Mouse (Mus musculus): ENCODE data around the gene H2-DMb1. TPM values are rescaled to one million over a fixed set of nuclear protein-coding genes. Genes with fewer than 3 reads are reported as not detected.
A peak's percentile ranks its signal among the peaks of the same experiment; 100 is the strongest.
"Not testable (repeated sequence)": the region's sequence is repeated elsewhere in the genome, so short reads cannot be mapped to it uniquely, and the experiment has no call there.

Gene H2-DMb1
- total RNA-seq, 1 experiment from 2014 or later = 3.6 TPM

DNA sequence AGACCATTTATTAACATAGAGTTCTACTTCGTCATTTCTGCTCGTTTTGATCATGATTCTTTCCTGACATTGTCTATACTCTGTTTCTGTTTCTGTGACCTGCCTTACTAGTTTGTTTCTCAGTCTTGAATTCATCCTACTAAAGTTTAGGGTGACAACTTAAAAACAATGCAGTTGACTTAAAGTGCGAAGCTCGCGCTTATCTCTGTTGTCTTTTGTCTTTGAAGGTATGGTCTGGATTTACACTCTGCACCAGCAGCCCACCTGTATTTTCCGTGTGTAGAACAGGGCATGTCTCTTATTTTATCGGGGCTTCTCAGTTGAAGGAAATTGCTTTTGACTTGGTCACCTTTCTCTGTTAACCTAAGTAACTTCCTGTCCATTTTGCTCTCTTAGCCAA lies 29.8 kb upstream of the H2-DMb1 start:
- no peak for DNase-seq

DNA sequence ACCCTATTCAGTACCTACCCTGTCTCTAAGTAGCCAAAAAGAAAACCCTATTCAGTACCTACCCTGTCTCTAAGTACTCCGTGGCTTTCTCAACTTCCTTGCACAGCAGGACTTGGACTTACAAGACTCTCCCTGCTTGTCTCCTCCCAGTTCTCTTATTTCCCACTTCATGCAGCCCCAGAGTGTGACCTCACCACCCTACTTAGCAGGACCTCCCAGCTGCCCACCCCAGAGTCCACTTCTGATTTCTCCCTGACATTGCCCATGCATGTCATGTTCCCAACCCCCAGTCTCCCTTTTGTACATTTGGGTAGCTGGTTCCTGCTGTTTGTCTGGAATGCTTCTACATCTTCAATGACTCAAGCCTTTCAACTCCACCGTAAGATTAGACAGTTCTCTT lies 29.4 kb upstream of the H2-DMb1 start:
- DNase-seq = no peak

DNA sequence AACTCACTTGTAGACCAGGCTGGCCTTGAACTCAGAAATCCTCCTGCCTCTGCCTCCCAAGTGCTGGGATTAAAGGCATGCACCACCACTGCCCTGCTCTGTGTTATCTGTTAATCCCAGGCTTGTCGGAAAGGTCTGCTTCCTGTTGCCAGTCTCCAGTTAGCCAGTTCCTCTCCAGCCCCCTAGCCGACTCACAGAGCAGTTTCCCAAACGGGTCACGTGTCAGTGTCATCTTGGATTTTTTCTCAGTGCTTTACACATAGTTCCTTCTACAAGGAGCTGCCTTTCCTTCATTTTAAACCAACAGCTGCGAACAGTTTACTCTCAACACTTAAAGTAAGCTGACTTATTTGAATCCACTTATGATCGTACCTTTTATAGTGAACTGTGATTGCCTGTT lies 28.2 kb upstream of the H2-DMb1 start:
- DNase-seq = no peak

DNA sequence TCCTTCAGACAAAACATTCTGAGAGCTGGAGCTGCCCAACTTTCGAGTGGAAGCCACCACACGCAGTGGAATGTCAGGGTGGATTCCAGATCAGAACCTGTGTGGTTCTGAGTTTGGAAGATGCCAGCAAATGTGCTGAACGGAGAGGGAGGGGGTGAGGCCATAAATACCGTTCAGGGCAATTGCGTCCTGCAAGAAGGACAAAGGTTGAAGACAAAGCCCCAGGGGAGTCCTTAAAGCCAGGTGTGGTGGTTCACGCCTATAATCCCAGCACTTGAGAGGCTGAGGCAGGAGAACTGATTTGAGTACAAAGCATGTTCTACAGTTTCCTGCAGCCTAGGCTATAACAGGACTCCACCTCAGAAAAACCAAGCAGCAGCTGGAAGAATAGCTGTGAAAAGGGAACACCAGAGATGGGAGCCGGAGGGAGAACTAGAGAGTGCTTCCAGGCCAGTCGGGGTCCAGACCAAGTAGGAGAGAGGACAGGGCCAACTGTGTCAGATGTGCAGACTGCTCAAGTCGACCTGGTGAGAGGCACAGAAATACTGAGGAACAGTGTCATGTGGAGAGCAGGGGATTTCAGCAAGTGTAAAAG lies 25.9 kb upstream of the H2-DMb1 start:
- no peak for DNase-seq

DNA sequence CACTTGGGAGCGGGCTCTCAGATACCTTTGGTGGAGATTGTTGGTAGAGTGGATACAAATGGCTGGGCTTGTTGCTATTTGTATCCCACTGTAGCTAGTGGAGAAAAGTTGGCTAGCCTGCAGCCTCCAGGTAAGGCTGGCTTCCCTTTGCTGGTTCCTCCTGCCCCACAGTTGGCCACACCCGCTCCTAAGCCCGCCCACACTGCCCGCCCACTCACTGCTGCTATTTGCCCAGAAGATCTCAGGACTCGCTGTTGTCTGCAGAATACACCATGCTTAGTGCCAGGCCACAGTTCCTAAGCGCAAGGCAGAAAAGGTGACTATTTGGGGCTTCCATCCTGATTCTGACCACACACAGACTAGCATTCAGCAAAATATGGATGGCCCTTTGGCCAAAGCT lies 25.4 kb upstream of the H2-DMb1 start:
- DNase-seq = peak; percentile 65

DNA sequence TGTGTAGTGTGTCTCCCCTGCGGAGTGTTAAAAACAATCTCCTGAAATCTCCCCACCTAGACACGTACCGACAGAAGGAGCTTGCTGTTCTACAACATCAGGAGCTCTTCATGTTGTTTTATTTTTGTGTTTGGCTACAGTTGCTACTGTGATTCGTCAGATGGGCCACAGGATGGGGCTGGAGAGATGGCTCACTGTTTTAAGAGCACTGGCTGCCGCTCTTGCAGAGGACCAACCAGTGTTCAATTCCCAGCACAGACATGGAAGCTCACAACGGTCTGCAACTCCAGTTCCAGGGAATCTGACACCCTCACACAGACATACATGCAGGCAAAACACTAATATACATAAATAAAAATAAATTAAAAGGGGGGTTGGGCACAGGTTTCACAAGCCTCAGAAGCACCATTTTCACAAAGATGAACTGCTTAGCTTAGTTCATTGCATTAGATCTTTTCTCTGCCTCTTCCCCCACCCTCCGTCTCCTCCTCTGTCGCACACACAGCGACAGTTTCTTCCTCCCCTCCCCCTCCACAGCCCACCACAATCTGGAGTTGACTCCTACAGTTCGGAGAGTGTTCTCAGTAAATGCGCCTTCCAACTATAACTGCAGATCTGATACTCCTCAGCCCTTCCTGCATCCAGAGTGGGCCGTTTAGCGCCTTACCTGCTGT lies 24.5 kb upstream of the H2-DMb1 start:
- no peak for DNase-seq

DNA sequence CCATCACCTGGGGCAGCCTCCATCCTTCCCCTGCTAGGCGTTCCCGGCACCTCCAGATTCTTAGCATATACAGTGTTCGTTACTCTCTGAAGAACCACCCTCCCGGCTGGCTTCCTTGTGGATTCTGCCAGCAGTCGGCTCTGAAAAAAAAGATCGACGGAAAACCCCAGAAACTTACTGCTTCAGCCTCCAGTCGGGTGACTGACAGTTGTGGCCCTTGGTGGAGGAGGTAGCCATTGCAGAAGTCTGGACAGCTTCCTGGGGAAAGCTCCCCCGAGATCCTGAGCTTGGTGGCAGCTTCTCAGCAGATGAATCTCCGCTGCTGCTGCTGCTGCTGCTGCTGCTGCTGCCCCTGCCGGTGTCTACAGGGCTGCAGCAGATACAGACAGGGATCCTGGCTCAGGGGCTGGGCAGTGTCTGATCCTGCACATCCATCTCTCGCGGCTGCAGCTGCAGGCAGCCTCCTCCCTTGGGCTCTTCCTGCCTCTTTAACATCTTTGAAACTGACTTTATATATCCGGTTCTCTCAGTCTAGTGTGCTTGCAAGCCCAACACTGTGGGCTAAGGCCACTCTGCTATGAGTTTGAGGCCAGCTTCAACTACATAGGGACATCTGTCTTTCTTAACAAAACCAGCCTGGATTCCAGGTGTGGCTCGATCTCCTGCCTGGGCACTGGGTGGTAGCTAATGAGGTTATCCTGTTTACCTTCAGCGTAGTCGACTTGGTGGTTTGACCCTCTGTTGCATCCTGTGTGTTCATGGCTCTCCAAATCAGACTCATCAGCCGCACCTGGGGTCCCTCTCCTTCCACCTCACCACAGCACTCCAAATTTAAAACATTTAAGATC lies 23.7 kb upstream of the H2-DMb1 start:
- no peak for DNase-seq

DNA sequence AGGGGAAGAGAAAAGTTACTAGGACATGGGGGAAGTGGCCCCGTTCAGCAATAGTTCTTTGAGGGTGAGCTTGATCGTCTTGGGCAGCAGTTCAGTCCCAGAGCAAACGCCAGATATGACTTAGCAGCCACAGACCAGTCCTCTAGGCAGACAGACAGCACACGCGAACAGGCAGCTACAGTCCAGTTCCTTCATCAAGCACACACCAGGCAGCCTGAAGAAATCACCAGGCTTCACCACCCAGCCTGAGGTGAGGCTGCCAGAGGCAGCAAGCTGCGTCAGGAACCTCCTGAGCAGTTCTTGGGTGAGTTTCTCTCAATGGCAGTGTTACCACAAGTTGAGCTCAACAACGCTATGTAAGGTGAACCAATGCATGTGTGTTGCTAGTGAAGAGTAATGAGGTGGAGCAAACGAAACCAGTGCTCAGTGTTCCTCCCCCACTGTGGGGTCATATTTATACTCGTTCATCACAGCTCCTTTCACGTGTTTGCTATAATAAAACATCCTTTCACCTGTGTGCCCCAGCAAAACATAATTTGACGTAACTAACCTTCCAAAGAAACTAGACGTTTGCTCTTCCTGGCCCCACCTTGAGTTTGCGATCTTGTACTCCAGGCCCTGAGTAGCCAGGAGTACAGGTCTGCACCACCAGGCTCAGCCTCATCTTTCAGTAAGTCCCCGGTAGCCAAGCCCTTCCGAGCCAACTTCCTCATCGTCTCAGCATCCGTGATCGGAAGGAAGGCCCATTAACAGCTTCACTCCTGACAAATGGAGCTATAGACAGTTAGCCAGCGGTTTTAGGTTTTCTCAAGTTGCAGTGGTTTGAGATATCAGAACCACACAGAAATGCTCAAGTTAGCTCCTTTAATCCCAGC lies 22.6 kb upstream of the H2-DMb1 start:
- no peak for DNase-seq

DNA sequence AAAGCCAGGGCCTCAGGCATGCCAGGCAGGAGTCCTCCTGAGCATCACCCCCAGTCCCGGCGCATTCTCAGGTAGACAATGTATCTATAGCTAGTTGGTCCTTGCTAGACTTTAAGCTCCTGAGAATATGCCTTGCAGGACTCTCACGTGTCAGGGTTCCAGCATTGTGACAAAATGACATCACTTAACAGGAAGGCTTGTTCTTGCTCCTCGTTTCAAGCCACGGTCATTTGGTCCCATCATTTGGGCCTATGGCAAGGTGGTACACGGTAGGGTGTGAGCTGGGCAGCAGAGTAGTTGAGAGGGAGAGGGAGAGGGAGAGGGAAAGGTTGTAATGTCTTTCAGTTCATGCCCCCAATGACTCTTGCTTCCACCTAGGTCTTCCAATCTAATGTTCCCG lies 21.0 kb upstream of the H2-DMb1 start:
- no peak for DNase-seq

DNA sequence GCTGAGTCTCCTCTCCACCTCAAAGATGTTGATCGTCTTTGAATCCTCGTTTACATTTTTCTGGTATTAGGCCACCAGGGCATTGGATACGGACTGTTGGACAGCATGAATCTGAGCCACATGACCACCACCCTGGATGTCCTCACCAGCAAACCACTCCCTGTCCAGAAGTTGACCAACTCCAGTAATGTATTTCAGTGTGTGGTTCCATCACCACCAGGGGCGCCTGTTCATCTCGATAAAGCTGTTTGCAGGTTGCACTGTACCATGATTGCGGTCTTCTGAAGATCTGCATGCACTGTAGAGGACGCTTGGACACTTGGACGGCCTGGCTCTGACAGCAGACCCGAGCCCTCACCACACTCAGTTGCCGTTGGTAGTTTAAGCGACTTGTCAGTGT lies 19.6 kb upstream of the H2-DMb1 start:
- no peak for DNase-seq

DNA sequence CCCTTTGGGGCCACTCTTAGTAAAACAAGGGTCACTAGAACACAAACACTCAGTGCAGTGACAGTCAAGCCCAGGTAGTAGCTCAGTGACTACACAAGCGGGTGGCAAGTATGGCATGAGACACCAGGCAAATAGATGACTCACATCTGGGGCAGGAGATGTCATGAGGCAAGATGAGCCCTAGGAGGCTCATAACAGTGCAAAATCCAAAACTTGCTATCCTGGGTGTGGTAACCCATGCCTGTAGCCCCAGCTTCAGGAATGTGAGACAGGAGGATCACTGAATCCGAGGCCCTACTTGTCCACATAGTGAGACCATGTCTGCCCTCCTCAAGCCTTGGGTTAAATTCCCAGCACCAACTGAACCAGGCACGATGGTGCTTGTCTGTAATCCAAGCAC lies 18.4 kb upstream of the H2-DMb1 start:
- no peak for DNase-seq

DNA sequence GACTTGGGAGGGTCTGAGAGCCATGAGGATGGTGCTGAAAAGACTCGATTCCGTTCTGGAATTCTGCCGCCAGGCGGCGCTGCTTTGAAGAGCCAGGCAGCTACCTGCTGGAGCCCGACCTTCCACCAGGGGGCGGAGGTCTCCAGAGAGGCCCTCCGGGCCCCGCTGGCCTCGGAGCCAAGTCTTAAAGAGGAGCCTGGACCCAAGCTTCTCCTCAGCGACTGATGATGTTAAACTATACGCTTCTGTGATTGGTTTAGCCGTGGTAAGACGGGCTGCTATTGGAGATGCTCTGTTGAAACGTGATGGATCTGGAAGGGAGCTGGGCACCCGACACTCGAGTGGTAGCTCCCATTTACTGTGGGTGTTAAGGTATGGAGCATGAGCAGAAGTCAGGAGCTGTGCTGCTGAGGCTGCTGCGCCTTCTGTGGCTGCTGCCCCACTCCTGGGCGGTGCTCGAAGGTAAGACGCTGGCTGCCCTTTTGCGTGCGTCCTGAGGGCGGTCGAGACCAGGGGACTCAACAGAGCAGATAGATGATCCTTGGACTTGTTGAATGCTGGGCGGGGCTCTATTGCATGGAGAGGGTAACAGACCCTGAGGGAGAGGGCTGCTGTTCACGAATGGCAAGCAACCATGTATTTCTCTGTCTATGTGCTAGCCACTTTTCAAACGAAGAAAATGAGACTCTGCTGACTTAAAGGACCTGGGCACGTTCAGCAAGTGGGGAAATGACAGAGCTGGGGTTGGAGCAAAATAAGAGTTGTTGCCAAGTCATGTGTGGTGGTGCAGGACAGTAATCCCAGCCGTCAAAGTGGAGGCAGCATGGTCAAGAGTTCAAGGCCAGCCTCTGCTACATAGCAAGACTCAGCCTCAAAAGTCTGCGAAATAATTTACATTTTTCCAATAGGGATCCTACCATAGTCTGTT lies 17.3 kb upstream of the H2-DMb1 start:
- peak; percentile 99 for DNase-seq

DNA sequence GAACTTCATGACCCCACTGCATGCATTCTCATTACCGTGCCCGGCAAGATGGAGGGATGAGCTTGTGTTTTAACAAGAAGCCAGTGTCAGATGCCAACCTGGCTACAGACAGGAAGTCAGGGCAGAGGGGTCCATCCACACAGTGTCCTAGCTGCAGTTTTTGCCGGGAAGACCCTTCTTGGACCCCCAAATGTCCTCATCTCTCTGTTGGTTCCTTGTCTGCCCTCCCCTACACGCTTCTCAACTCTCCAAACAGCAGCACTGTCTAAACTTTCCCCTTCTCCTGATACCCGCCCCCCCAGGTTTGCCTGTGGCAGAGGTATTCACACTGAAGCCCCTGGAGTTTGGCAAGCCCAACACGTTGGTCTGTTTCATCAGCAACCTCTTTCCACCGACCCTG lies 15.3 kb upstream of the H2-DMb1 start:
- no peak for DNase-seq

DNA sequence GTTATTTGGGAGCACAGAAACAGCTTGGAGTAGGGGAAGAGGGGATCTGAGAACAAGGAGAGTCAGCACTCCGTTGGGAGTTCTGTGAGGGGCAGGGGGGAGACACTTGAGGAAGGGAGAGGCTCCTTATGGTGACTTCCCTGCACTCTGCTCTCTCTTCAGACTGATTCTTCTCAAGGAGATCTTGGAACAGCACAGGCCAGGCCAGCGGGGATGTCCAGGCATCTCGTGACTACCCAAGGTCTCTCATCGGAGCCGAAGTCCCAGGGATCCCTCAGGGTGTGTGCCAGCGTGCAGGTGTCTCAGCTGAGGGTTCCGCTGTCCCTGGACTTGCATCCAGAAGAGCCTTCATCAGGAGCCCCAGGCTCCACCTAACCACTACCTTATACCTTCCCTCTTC lies 14.2 kb upstream of the H2-DMb1 start:
- no peak for DNase-seq

DNA sequence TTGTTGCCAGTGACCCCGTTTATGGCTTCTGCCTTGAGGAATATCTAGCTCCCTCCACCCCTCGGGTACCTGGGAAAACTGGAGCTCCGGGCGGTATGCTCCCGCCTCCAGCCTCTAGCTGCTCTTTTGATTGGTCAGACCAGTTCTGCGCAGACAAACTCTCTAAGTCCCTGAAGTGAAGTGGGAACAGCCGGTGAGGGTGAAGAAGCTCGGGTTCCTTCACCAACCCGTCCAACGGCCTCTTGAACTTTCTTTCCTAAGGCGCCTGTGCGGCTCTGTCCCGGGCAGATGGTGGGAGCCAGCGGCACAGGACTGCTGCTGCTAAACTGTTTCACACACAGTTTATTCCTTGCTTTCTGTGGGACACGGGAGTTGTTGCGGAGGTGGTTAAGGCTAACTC lies 13.5 kb upstream of the H2-DMb1 start:
- peak; percentile 43 for DNase-seq

DNA sequence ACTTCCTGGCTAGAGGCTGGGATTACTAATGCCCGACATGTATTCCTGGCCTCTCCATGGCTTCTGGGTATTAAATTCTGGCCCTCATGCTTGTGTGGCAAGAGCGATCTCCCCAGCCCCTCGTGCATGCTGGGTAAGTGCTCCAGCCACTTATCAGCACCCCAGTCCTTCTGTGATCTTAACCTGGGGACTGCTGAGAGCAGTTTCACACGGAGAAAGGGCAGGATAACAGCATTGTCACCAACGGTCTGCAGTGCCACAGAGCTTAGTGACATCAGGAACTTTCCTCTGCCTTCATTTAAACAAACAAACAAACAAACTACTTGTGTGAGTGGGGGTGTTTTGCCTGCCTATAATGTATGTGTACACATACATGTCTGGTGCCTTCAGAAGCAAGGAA lies 12.6 kb upstream of the H2-DMb1 start:
- no peak for DNase-seq

DNA sequence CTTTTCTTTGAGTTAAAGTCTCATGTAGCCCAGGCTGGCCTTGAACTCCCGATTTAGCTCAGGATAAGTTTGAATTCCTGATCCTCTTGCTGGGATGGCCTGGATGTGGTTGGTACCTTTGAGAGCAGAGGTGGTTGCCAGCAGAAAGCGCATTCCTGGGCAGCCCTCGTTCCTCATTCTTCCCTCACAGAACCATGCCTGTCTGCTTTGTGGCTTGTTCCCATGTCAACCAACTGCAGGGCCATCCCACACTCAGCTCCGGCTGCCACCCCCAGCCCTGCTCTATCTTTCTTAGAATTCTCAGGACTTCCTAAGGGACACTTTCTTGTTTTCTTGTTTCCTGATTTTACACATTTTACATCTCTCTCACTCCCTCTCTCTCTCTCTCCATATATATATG lies 11.4 kb upstream of the H2-DMb1 start:
- no peak for DNase-seq

DNA sequence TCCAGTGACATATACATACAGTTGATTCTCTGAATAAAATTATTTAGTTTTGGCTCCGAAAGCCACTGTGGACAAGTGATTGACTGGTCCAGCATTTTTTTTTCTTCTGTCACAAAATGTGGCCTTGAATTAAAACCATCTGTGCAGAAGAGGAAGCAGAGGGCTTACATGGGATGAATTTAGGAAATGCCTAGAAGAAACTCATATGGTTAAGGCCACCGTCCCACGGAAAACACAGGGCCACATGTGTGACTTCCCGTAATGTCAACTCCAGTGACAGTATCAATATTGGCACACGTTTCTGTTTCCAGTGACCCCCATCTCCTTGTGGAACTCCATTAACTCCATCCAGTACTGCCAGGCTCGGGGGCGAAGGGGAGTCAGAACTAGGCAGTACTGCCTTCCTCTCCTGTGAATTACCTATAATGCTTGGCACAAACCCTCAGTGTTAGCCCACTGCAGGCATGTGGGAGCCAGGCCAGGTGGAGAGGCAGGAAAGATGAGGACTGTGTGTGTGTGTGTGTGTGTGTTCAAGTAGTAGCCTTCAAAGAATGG lies 10.3 kb upstream of the H2-DMb1 start:
- DNase-seq = no peak

DNA sequence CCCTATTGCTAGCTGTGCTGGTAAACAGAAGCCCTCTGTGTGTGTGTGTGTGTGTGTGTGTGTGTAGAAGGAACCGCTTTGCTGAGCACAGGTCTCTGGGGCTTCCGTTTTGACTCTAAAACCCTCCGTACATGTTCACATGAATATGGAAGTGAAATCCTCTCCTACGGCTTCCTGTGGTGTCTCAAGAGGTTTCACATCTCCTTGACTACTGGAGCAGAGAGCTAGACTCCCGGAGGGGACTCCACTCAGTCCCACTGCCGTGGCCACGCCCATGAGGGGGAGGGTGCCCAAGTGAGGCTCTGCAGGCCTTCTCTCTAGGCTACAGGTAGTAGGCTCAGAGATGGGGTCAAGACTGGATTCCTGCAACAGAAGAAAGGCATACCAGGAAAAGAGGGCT lies 9.8 kb upstream of the H2-DMb1 start, which contains the start of gene H2-DMb2:
Gene H2-DMb2 (plus strand): TSS at position 275 of the 400 bp plus-strand sequence.
- peak; percentile 71 for DNase-seq

DNA sequence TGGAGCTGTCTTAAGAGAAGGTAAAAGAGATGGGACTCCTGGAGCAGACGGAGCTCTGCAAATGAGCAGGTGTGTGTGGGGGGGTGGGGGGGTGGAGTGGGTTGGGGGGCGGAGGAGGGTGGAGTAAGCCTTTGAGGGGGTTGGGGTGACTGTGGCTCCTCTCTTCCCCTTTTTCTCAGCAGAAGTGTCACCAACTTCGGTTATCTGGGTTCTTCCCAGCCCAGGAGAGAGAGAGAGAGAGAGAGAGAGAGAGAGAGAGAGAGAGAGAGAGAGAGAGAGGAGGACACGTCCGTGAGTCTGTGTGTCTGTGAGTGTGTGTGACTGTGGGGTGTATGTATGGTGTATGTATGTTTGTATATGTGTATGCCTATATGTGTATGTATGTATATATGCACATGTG lies 9.4 kb upstream of the H2-DMb1 start:
- DNase-seq = peak; percentile 8

DNA sequence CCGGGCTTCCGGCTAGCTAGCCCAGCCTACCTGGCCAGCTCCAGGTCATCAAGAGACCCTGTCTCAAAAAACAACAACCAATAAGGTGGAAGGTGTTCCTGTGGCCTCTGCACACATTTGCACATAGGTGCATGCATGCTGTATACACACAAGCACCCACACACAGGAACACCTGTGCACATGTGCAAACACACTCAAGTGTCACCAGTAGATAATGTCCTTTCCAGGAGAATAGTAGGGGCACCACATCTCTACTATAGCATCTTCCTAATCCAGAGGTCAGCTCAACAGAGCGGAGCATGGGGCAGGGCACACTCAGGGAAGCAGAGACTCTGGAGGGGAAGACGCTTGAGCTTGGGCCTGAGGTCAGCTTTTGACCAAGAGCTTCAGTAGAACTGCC lies 8.7 kb upstream of the H2-DMb1 start:
- DNase-seq = not testable (repeated sequence)

All from adrenal gland, postnatal 14 days (tissue).